ENCODE assay signal across 8 mouse cellular contexts in genomic region chr17:35379729-35380451, GRCm38 (mm10). TPM values are rescaled to one million over a fixed set of nuclear protein-coding genes. Genes with fewer than 3 reads are reported as not detected.
DNase-seq lines count a peak whose midpoint lies in the region; ATAC-seq lines count a peak whose summit lies in the region.

No protein-coding gene starts in this region.

- no peaks in the 10 kb centered on the region for H3K4me1 ChIP-seq in forebrain, embryonic 11.5 days (replicated peaks; ENCODE audit: control insufficient read depth, insufficient read depth, low read length)
- peaks cover 6% of the 10 kb centered on the region for H3K4me1 ChIP-seq in hindbrain, embryonic 12.5 days
- peaks cover 8% of the 10 kb centered on the region; the same call in 1 of the 2 replicates for H3K4me1 ChIP-seq in limb, embryonic 15.5 days
- H3K4me1 ChIP-seq in midbrain, embryonic 14.5 days (ENCODE audit: control insufficient read depth, insufficient read depth, low read length), result 0 out of 2 replicates have a peak, but pooled peaks cover 8% of the 10 kb centered on the region
- H3K4me1 ChIP-seq in stomach, embryonic 16.5 days (ENCODE audit: control insufficient read depth, insufficient read depth, low read length), result no peaks in the 10 kb centered on the region

- WGBS in forebrain, embryonic 11.5 days, result 1% methylated on average over 67 of the region's 70 CpGs
- under 1% methylated on average over 69 of the region's 70 CpGs for WGBS in hindbrain, embryonic 12.5 days
- 2% methylated on average over 60 of the region's 70 CpGs for WGBS in limb, embryonic 15.5 days
- 1% methylated on average over 65 of the region's 70 CpGs for WGBS in midbrain, embryonic 14.5 days
- WGBS in stomach, embryonic 16.5 days, result under 1% methylated on average over 70 of the region's 70 CpGs

- H3K4me3 ChIP-seq in forebrain, embryonic 11.5 days (ENCODE audit: low read depth, low read length), result peak overlapping the region; percentile 40
- peak overlapping the region; percentile 55 for H3K4me3 ChIP-seq in hindbrain, embryonic 12.5 days
- H3K4me3 ChIP-seq in limb, embryonic 15.5 days, result peak overlapping the region; percentile 62
- peak overlapping the region; percentile 47 for H3K4me3 ChIP-seq in midbrain, embryonic 14.5 days (replicated peaks; ENCODE audit: low read depth, low read length)
- H3K4me3 ChIP-seq in stomach, embryonic 16.5 days (replicated peaks; ENCODE audit: low read length), result peak overlapping the region; percentile 64

- H3K36me3 ChIP-seq in forebrain, embryonic 11.5 days (ENCODE audit: control insufficient read depth, insufficient read depth, low read length), result no peaks in the 10 kb centered on the region
- no peaks in the 10 kb centered on the region for H3K36me3 ChIP-seq in hindbrain, embryonic 12.5 days
- no peaks in the 10 kb centered on the region for H3K36me3 ChIP-seq in limb, embryonic 15.5 days
- no peaks in the 10 kb centered on the region for H3K36me3 ChIP-seq in midbrain, embryonic 14.5 days (ENCODE audit: control insufficient read depth, insufficient read depth, low read length)
- no peaks in the 10 kb centered on the region for H3K36me3 ChIP-seq in stomach, embryonic 16.5 days (ENCODE audit: control insufficient read depth, insufficient read depth, low read length)

- no peak overlapping the region for H3K27ac ChIP-seq in forebrain, embryonic 11.5 days (ENCODE audit: low read depth, low read length)
- no peak overlapping the region for H3K27ac ChIP-seq in hindbrain, embryonic 12.5 days
- no peak overlapping the region for H3K27ac ChIP-seq in limb, embryonic 15.5 days
- no peak overlapping the region for H3K27ac ChIP-seq in midbrain, embryonic 14.5 days (replicated peaks; ENCODE audit: low read depth, low read length)
- no peak overlapping the region for H3K27ac ChIP-seq in stomach, embryonic 16.5 days (ENCODE audit: low read length)

- H3K9me3 ChIP-seq in forebrain, embryonic 11.5 days (ENCODE audit: control insufficient read depth, low read length), result no peaks in the 10 kb centered on the region
- H3K9me3 ChIP-seq in hindbrain, embryonic 12.5 days (replicated peaks), result no peaks in the 10 kb centered on the region
- no peaks in the 10 kb centered on the region for H3K9me3 ChIP-seq in limb, embryonic 15.5 days
- no peaks in the 10 kb centered on the region; the same call in 1 of the 2 replicates for H3K9me3 ChIP-seq in midbrain, embryonic 14.5 days (ENCODE audit: control insufficient read depth, low read length)
- H3K9me3 ChIP-seq in stomach, embryonic 16.5 days (replicated peaks; ENCODE audit: control insufficient read depth, low read length), result no peaks in the 10 kb centered on the region

- H3K9ac ChIP-seq in forebrain, embryonic 11.5 days (ENCODE audit: low read length), result peak overlapping the region; percentile 61
- H3K9ac ChIP-seq in hindbrain, embryonic 12.5 days, result peak overlapping the region; percentile 53
- peak overlapping the region; percentile 54 for H3K9ac ChIP-seq in limb, embryonic 15.5 days
- peak overlapping the region; percentile 46 for H3K9ac ChIP-seq in midbrain, embryonic 14.5 days (replicated peaks; ENCODE audit: low read length)
- peak overlapping the region; percentile 76 for H3K9ac ChIP-seq in stomach, embryonic 16.5 days (ENCODE audit: low read length)

- 0 out of 2 replicates have a peak, but pooled peaks cover 2% of the 10 kb centered on the region for H3K27me3 ChIP-seq in forebrain, embryonic 11.5 days (ENCODE audit: control insufficient read depth, insufficient read depth, low read length)
- peaks cover 21% of the 10 kb centered on the region for H3K27me3 ChIP-seq in hindbrain, embryonic 12.5 days
- H3K27me3 ChIP-seq in limb, embryonic 15.5 days, result no peaks in the 10 kb centered on the region; the same call in 1 of the 2 replicates
- H3K27me3 ChIP-seq in midbrain, embryonic 14.5 days (ENCODE audit: control insufficient read depth, insufficient read depth, low read length), result peaks cover 11% of the 10 kb centered on the region; the same call in 1 of the 2 replicates
- no peaks in the 10 kb centered on the region; the same call in 1 of the 2 replicates for H3K27me3 ChIP-seq in stomach, embryonic 16.5 days (ENCODE audit: control insufficient read depth, insufficient read depth, low read length)

- H3K4me2 ChIP-seq in forebrain, embryonic 11.5 days (ENCODE audit: low read depth, low read length, severe bottlenecking), result peak overlapping the region; percentile 84
- peak overlapping the region; percentile 97 for H3K4me2 ChIP-seq in hindbrain, embryonic 12.5 days (replicated peaks)
- peak overlapping the region; percentile 98 for H3K4me2 ChIP-seq in limb, embryonic 15.5 days
- H3K4me2 ChIP-seq in midbrain, embryonic 14.5 days (ENCODE audit: low read length), result peak overlapping the region; percentile 89
- H3K4me2 ChIP-seq in stomach, embryonic 16.5 days (ENCODE audit: low read depth, low read length), result peak overlapping the region; percentile 96

- peak; percentile 47 to 57 for DNase-seq in adrenal gland, adult 18-20 months (ENCODE audit: low spot score in 2 of 2)
- DNase-seq in forebrain, embryonic 11.5 days (ENCODE audit: low spot score), result peak; percentile 70
- DNase-seq in midbrain, embryonic 14.5 days, result peak; percentile 51
- no peak for DNase-seq in right cerebral cortex, postnatal 25 days

- peak; percentile 29 for ATAC-seq in CD4-positive, CD25-positive, alpha-beta regulatory T cell, adult 4 months
- peak; percentile 36; the same call in 1 of the 2 replicates for ATAC-seq in forebrain, embryonic 11.5 days (replicated peaks; ENCODE audit: low FRiP score)
- peak; percentile 61 for ATAC-seq in hindbrain, embryonic 12.5 days (ENCODE audit: low FRiP score)
- ATAC-seq in limb, embryonic 15.5 days (ENCODE audit: insufficient number of reproducible peaks, low FRiP score, low TSS enrichment, low read depth), result peak; percentile 40
- no peak for ATAC-seq in midbrain, embryonic 14.5 days (ENCODE audit: low FRiP score, low TSS enrichment)
- peak; percentile 70 for ATAC-seq in stomach, embryonic 16.5 days (ENCODE audit: insufficient read depth, low FRiP score)

RNA-seq across cellular contexts. Expression of gene H2-Q4, which starts 0.5 kb away (rescaled TPM):
- polyA plus RNA-seq in CD4-positive, CD25-positive, alpha-beta regulatory T cell, adult 4 months (2017; shearing (Covaris generic)), result 10 to 100 TPM; 14.0 to 16.4 TPM
- total RNA-seq in adrenal gland, adult 18-20 months (2021), result 10 to 100 TPM; 28.3 to 79.1 TPM
- polyA plus RNA-seq in forebrain, embryonic 11.5 days (2014; fragmentation: Nextera tagmentation; extraction: Ambion mirVana), result 1.7 and 2.1 TPM in 2 replicates
- 1.6 and 1.7 TPM in 2 replicates for polyA plus RNA-seq in hindbrain, embryonic 12.5 days (2016; fragmentation: Nextera tagmentation; extraction: Ambion mirVana)
- polyA plus RNA-seq in limb, embryonic 15.5 days (2015; fragmentation: Nextera tagmentation; extraction: Ambion mirVana), result 3.2 and 4.3 TPM in 2 replicates
- 0.18 and 0.80 TPM in 2 replicates for polyA plus RNA-seq in midbrain, embryonic 14.5 days (2014; fragmentation: Nextera tagmentation; extraction: Ambion mirVana)
- polyA plus RNA-seq in stomach, embryonic 16.5 days (2015; fragmentation: Nextera tagmentation; extraction: Ambion mirVana), result 2.2 and 2.6 TPM in 2 replicates

RNA-seq across cellular contexts. Expression of gene H2-Q2, which starts 37.8 kb away (rescaled TPM):
- polyA plus RNA-seq in CD4-positive, CD25-positive, alpha-beta regulatory T cell, adult 4 months (2017; shearing (Covaris generic)), result 10 to 100 TPM in 1 of 2 experiments, 1 to 10 TPM in 1; 9.8 to 10.8 TPM
- total RNA-seq in adrenal gland, adult 18-20 months (2021), result 1 to 10 TPM; 2.3 to 5.4 TPM
- polyA plus RNA-seq in forebrain, embryonic 11.5 days (2014; fragmentation: Nextera tagmentation; extraction: Ambion mirVana), result 0.31 and 0.53 TPM in 2 replicates
- 0.46 TPM in 1 of 2 replicates, not detected in the other for polyA plus RNA-seq in hindbrain, embryonic 12.5 days (2016; fragmentation: Nextera tagmentation; extraction: Ambion mirVana)
- polyA plus RNA-seq in limb, embryonic 15.5 days (2015; fragmentation: Nextera tagmentation; extraction: Ambion mirVana), result 0.20 and 0.29 TPM in 2 replicates
- 1.5 and 1.8 TPM in 2 replicates for polyA plus RNA-seq in midbrain, embryonic 14.5 days (2014; fragmentation: Nextera tagmentation; extraction: Ambion mirVana)
- polyA plus RNA-seq in stomach, embryonic 16.5 days (2015; fragmentation: Nextera tagmentation; extraction: Ambion mirVana), result 15.0 and 16.3 TPM in 2 replicates

RNA-seq across cellular contexts. Expression of gene H2-Q6, which starts 44.8 kb away (rescaled TPM):
- polyA plus RNA-seq in CD4-positive, CD25-positive, alpha-beta regulatory T cell, adult 4 months (2017; shearing (Covaris generic)), result 100 to 1,000 TPM; 488 to 605 TPM
- 10 to 100 TPM in 1 of 2 experiments, 1 to 10 TPM in 1; 5.0 to 33.9 TPM for total RNA-seq in adrenal gland, adult 18-20 months (2021)
- 0.72 and 1.2 TPM in 2 replicates for polyA plus RNA-seq in forebrain, embryonic 11.5 days (2014; fragmentation: Nextera tagmentation; extraction: Ambion mirVana)
- 0.10 and 0.42 TPM in 2 replicates for polyA plus RNA-seq in hindbrain, embryonic 12.5 days (2016; fragmentation: Nextera tagmentation; extraction: Ambion mirVana)
- polyA plus RNA-seq in limb, embryonic 15.5 days (2015; fragmentation: Nextera tagmentation; extraction: Ambion mirVana), result 0.35 and 0.46 TPM in 2 replicates
- polyA plus RNA-seq in midbrain, embryonic 14.5 days (2014; fragmentation: Nextera tagmentation; extraction: Ambion mirVana), result 0.61 and 0.63 TPM in 2 replicates
- polyA plus RNA-seq in stomach, embryonic 16.5 days (2015; fragmentation: Nextera tagmentation; extraction: Ambion mirVana), result 0.86 and 1.1 TPM in 2 replicates

RNA-seq across cellular contexts. Expression of gene H2-Q7, which starts 59.1 kb away (rescaled TPM):
- 1,000 to 10,000 TPM; 1,046 to 1,058 TPM for polyA plus RNA-seq in CD4-positive, CD25-positive, alpha-beta regulatory T cell, adult 4 months (2017; shearing (Covaris generic))
- 10 to 100 TPM in 1 of 2 experiments, 1 to 10 TPM in 1; 8.0 to 28.6 TPM for total RNA-seq in adrenal gland, adult 18-20 months (2021)
- 10.5 and 10.6 TPM in 2 replicates for polyA plus RNA-seq in forebrain, embryonic 11.5 days (2014; fragmentation: Nextera tagmentation; extraction: Ambion mirVana)
- polyA plus RNA-seq in hindbrain, embryonic 12.5 days (2016; fragmentation: Nextera tagmentation; extraction: Ambion mirVana), result 3.9 and 4.7 TPM in 2 replicates
- polyA plus RNA-seq in limb, embryonic 15.5 days (2015; fragmentation: Nextera tagmentation; extraction: Ambion mirVana), result 3.1 and 3.3 TPM in 2 replicates
- 2.5 and 2.8 TPM in 2 replicates for polyA plus RNA-seq in midbrain, embryonic 14.5 days (2014; fragmentation: Nextera tagmentation; extraction: Ambion mirVana)
- 3.6 and 4.2 TPM in 2 replicates for polyA plus RNA-seq in stomach, embryonic 16.5 days (2015; fragmentation: Nextera tagmentation; extraction: Ambion mirVana)

RNA-seq across cellular contexts. Expression of gene H2-Q1, which starts 59.7 kb away (rescaled TPM):
- under 1 TPM in 1 of 2 experiments, not detected in 1; 0.13 TPM for polyA plus RNA-seq in CD4-positive, CD25-positive, alpha-beta regulatory T cell, adult 4 months (2017; shearing (Covaris generic))
- total RNA-seq in adrenal gland, adult 18-20 months (2021), result 10 to 100 TPM in 1 of 2 experiments, 1 to 10 TPM in 1; 3.7 to 11.4 TPM
- polyA plus RNA-seq in forebrain, embryonic 11.5 days (2014; fragmentation: Nextera tagmentation; extraction: Ambion mirVana), result not detected in 2 replicates
- polyA plus RNA-seq in hindbrain, embryonic 12.5 days (2016; fragmentation: Nextera tagmentation; extraction: Ambion mirVana), result 0.12 TPM in 1 of 2 replicates, not detected in the other
- not detected in 2 replicates for polyA plus RNA-seq in limb, embryonic 15.5 days (2015; fragmentation: Nextera tagmentation; extraction: Ambion mirVana)
- 0.16 TPM in 1 of 2 replicates, not detected in the other for polyA plus RNA-seq in midbrain, embryonic 14.5 days (2014; fragmentation: Nextera tagmentation; extraction: Ambion mirVana)
- 0.74 and 0.75 TPM in 2 replicates for polyA plus RNA-seq in stomach, embryonic 16.5 days (2015; fragmentation: Nextera tagmentation; extraction: Ambion mirVana)

Comparison
In these comparisons a context has a peak if more than half of its experiments do, and no peak if none do; other contexts are left out.
1. RNA of gene H2-Q6, which starts 44.8 kb away (polyA plus RNA-seq): 488 to 605 TPM in CD4-positive, CD25-positive, alpha-beta regulatory T cell, adult 4 months; 0.72 to 1.2 TPM in forebrain, embryonic 11.5 days, 0.86 to 1.1 TPM in stomach, embryonic 16.5 days, 0.61 to 0.63 TPM in midbrain, embryonic 14.5 days, 0.35 to 0.46 TPM in limb, embryonic 15.5 days and 0.10 to 0.42 TPM in hindbrain, embryonic 12.5 days; every median in the first group is over 100 times any median in the second.
2. Peak in every context shown above with its lines, with median percentiles within 50 percentile points of each other: H3K4me2 ChIP-seq, H3K4me3 ChIP-seq and H3K9ac ChIP-seq.